Mouse (Mus musculus): ENCODE results near the gene Tead2. TPM values are rescaled to one million over a fixed set of nuclear protein-coding genes. Genes with fewer than 3 reads are reported as not detected.

Tead2 gene
- polyA plus RNA-seq, 1 experiment from 2014 or later = 222 TPM

DNA sequence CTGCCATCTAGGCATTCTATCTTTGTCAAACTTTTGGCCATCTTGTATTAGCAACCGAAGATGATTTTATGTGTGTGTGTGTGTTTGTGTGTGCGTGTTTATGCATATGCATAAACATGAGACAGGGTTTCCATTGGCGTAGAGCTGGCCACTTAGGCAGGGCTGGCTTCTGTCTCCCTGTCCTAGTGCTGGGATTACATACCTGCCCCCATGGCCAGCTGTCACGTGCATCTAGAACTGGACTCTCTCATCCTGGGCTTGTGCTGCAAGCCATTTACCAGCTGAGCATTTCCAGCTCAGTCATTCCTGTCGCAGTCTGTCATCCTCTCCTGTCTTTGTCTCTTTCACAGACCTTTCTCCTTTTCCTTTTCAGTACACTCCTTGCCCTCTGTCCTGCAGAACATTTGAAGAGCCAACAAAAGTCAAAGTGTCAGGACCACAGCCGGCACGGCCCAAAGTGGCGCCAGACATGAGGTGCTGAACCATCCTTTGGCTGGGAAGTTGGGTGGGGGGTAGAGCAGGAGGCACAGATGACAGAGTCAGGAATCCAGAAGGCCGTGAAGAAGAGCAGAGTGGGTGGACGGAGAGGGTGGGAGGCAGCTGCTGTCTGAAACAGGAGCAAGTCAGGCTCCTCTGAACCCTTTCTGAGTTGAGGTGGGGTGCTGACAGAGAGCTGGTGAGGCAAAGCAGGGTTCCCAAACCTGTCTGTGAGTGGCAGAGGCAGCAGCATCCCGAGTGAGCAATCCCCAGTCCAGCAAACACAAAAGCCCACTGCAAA lies 41.7 kb downstream of the Tead2 start:
- DNase-seq (no peak), ATAC-seq (ENCODE audit: insufficient read depth) (no peak)
- Histone ChIP-seq H3K9ac (no peak overlapping the region), H3K4me2 (no peak overlapping the region), H3K9me3 (ENCODE audit: low read depth, low read length) (no peaks in the 10 kb centered on the region), H3K27me3 (ENCODE audit: insufficient read depth, low read length) (no peaks in the 10 kb centered on the region), H3K27ac (ENCODE audit: low read depth) (no peak overlapping the region), H3K4me1 (ENCODE audit: insufficient read depth) (no peaks in the 10 kb centered on the region), H3K4me3 (ENCODE audit: low read depth, low read length) (no peak overlapping the region), H3K36me3 (ENCODE audit: insufficient read depth) (no peaks in the 10 kb centered on the region)
- no peak for TF ChIP-seq CTCF (IDR thresholded peaks at IDR 0.05; ENCODE audit: low read depth)
- WGBS = 37% methylated on average over 11 of the region's 11 CpGs

DNA sequence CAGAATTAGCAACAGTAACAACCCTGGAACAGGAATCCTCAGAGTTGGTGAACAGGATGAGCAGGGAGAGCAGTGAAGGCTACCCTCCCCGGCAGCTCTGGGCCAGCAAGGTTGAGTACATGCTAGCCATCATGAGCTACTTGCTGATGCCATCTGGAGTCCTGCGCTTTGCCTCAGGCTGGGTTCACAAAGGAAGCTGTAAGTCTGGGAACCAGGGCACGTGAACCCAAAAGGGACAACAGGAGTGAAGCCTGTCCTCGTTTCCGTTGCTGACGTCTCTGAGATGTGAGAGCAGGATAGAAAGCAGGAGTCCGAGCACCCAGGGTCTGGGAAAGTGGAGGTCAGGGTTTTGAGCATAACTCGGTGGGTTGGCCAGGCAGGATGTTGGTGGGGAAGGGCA lies 43.7 kb downstream of the Tead2 start:
- Histone ChIP-seq H3K9me3 (ENCODE audit: low read depth, low read length) (no peaks in the 10 kb centered on the region), H3K36me3 (ENCODE audit: insufficient read depth) (no peaks in the 10 kb centered on the region), H3K4me2 (no peak overlapping the region), H3K9ac (no peak overlapping the region), H3K27me3 (ENCODE audit: insufficient read depth, low read length) (no peaks in the 10 kb centered on the region), H3K4me1 (ENCODE audit: insufficient read depth) (no peaks in the 10 kb centered on the region), H3K4me3 (ENCODE audit: low read depth, low read length) (no peak overlapping the region), H3K27ac (ENCODE audit: low read depth) (no peak overlapping the region)
- WGBS = 82% methylated on average over 8 of the region's 8 CpGs
- no peak for ATAC-seq (ENCODE audit: insufficient read depth)
- no peak for DNase-seq
- TF ChIP-seq CTCF (IDR thresholded peaks at IDR 0.05; ENCODE audit: low read depth) = no peak

DNA sequence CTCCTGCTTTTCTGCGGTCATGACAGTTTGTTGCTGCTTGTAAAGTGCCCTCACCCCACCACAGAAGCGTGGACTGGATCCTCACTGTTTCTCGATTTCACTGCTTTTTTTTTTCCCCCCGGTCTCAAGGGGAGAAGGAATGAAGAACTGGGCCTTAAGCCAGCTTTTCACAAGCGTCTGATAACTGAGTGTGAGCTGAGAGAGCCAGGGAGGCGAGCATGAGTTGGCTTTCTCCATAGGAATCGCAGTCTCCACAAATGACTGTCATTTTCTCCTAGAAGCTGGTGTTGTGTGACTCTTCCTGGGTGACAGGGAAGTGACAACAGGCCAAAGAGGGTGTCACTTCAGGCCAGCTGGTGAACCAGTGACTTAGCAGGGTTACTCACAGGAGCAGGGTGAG lies 46.7 kb downstream of the Tead2 start:
- Histone ChIP-seq H3K27me3 (ENCODE audit: insufficient read depth, low read length) (no peaks in the 10 kb centered on the region), H3K4me3 (ENCODE audit: low read depth, low read length) (no peak overlapping the region), H3K27ac (ENCODE audit: low read depth) (no peak overlapping the region), H3K9me3 (ENCODE audit: low read depth, low read length) (no peaks in the 10 kb centered on the region), H3K4me1 (ENCODE audit: insufficient read depth) (no peaks in the 10 kb centered on the region), H3K4me2 (no peak overlapping the region), H3K9ac (no peak overlapping the region), H3K36me3 (ENCODE audit: insufficient read depth) (no peaks in the 10 kb centered on the region)
- no peak for TF ChIP-seq CTCF (IDR thresholded peaks at IDR 0.05; ENCODE audit: low read depth)
- 24% methylated on average over 7 of the region's 7 CpGs for WGBS
- DNase-seq (peak; percentile 85), ATAC-seq (ENCODE audit: insufficient read depth) (peak; percentile 52; the same call in 1 of the 2 replicates)

DNA sequence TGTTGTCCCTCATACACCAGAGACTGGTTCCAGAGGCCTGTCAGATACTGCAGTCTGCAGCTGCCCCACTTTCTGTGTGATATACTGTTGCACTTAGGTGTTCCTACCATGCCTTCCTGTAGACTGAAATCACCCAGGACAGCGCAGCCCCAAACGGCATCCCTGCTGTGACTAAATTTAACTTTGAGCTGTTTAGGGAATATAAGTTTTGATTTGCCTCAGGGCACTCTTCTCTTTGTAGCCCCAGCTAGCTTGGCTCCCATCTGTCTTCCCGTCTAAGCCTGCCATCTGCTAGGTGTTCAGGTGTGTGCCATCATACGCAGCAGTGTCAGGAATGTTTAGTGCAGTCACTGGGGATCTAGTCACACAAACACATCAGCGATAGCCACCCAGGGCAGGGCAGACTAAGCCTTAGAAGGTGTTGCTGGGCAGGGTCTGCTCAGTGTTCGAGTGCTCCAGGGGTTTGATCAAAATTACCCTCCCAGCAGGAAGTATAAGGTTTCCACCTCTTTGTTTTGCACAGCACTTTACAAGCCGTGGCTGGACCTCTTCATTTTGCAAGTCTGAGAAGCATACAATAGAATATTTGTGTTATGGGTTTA lies 47.6 kb downstream of the Tead2 start:
- DNase-seq (no peak), ATAC-seq (ENCODE audit: insufficient read depth) (no peak)
- Histone ChIP-seq H3K27me3 (ENCODE audit: insufficient read depth, low read length) (no peaks in the 10 kb centered on the region), H3K4me2 (no peak overlapping the region), H3K27ac (ENCODE audit: low read depth) (no peak overlapping the region), H3K36me3 (ENCODE audit: insufficient read depth) (no peaks in the 10 kb centered on the region), H3K9me3 (ENCODE audit: low read depth, low read length) (no peaks in the 10 kb centered on the region), H3K9ac (no peak overlapping the region), H3K4me1 (ENCODE audit: insufficient read depth) (no peaks in the 10 kb centered on the region), H3K4me3 (ENCODE audit: low read depth, low read length) (no peak overlapping the region)
- 45% methylated on average over 7 of the region's 7 CpGs for WGBS
- no peak for TF ChIP-seq CTCF (IDR thresholded peaks at IDR 0.05; ENCODE audit: low read depth)

DNA sequence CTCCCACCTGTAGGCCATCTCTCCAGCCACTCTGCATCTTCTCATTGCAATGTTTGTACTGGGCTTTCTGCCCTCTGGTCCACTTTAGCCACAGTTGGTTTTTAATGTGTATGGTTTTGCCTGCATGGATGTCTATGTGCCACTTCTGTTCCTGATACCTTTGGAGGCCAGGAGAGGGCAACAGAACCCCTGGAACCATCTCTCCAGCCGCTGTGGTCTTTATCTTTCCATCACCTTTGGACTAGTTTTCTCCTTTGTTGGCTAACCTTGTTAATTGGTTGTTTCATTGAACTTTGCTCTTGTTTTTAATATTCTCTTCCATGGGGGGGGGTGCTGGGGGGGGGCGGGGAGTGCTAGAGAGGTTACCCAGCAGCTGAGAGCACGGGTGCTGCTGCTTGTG lies 48.8 kb downstream of the Tead2 start:
- Histone ChIP-seq H3K9ac (no peak overlapping the region), H3K4me3 (ENCODE audit: low read depth, low read length) (no peak overlapping the region), H3K4me1 (ENCODE audit: insufficient read depth) (no peaks in the 10 kb centered on the region), H3K36me3 (ENCODE audit: insufficient read depth) (no peaks in the 10 kb centered on the region), H3K27me3 (ENCODE audit: insufficient read depth, low read length) (no peaks in the 10 kb centered on the region), H3K4me2 (no peak overlapping the region), H3K9me3 (ENCODE audit: low read depth, low read length) (no peaks in the 10 kb centered on the region), H3K27ac (ENCODE audit: low read depth) (no peak overlapping the region)
- no peak for DNase-seq
- 72% methylated on average over 3 of the region's 3 CpGs for WGBS
- peak; percentile 13; the same call in 1 of the 2 replicates for TF ChIP-seq CTCF (IDR thresholded peaks at IDR 0.05; ENCODE audit: low read depth)
- ATAC-seq (ENCODE audit: insufficient read depth) = no peak

DNA sequence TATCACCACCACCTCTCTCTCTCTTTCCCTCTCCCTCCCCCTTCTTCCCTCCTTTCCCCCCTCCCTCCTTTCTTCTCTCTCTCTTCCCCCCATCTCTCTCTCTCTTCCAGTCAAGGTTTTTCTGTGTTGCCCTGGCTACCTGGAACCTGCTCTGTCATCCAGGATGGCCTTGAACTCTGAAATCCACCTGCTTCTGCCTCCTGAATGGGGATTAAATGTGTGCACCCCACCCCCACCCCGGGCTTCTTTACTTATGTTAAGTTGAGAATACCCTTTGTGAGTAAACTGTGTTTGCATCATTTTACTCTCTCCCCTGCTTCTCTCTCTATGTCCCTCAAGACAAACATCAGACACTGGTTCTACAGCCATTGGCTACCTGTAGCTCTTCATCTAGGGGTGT lies 50.0 kb downstream of the Tead2 start:
- no peak for DNase-seq
- no peak overlapping the region for H3K4me3 ChIP-seq (ENCODE audit: low read depth, low read length)
- no peak overlapping the region for H3K9ac ChIP-seq
- 80% methylated on average over 1 of the region's 1 CpGs for WGBS
- no peaks in the 10 kb centered on the region for H3K9me3 ChIP-seq (ENCODE audit: low read depth, low read length)
- no peaks in the 10 kb centered on the region for H3K27me3 ChIP-seq (ENCODE audit: insufficient read depth, low read length)
- ATAC-seq (ENCODE audit: insufficient read depth) = no peak
- H3K4me1 ChIP-seq (ENCODE audit: insufficient read depth) = no peaks in the 10 kb centered on the region
- H3K4me2 ChIP-seq = no peak overlapping the region
- no peaks in the 10 kb centered on the region for H3K36me3 ChIP-seq (ENCODE audit: insufficient read depth)
- TF ChIP-seq CTCF (IDR thresholded peaks at IDR 0.05; ENCODE audit: low read depth) = no peak
- H3K27ac ChIP-seq (ENCODE audit: low read depth) = no peak overlapping the region

DNA sequence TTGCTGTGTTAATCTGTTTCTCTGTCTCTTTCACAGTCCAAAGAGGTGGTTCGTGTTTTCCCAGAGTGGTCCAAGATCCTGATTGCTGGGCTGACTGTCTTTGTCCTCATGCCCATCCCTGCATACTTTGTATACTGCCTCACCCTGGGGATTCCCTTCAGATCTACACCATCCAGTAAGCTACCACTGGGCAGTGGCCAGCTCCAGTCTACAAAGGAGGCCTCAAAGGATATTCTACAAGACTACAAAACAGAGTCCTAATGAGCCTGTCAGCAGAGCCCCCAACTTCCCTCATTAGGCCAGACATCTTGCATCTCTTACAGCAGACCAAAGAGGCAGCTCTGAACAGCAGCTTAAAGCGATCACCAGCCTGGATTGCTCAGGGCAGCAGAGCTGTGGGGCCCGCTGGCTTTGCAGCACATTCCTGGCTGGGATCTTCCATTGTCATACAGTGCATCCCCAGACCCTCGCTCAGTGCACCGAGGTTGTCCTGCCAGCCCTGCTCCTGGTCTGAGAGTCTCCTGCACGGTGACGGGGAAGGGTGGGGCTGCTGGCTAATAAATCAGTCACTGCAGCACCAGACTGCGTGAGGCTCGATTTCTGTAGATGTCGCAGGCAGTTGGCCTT lies 57.3 kb downstream of the Tead2 start:
- H3K4me1 ChIP-seq (ENCODE audit: insufficient read depth) = no peaks in the 10 kb centered on the region
- no peak for TF ChIP-seq CTCF (IDR thresholded peaks at IDR 0.05; ENCODE audit: low read depth)
- H3K9me3 ChIP-seq (ENCODE audit: low read depth, low read length) = no peaks in the 10 kb centered on the region
- WGBS = 64% methylated on average over 10 of the region's 10 CpGs
- DNase-seq (no peak), ATAC-seq (ENCODE audit: insufficient read depth) (no peak)
- H3K9ac ChIP-seq = no peak overlapping the region; the same call in 1 of the 2 replicates
- no peak overlapping the region for H3K4me3 ChIP-seq (ENCODE audit: low read depth, low read length)
- no peak overlapping the region for H3K27ac ChIP-seq (ENCODE audit: low read depth)
- H3K27me3 ChIP-seq (ENCODE audit: insufficient read depth, low read length) = no peaks in the 10 kb centered on the region
- no peaks in the 10 kb centered on the region for H3K36me3 ChIP-seq (ENCODE audit: insufficient read depth)
- no peak overlapping the region for H3K4me2 ChIP-seq

All from lung, embryonic 14.5 days (tissue).